Mouse (Mus musculus): ENCODE results near the gene Zfp975.
"Not testable (repeated sequence)": the region's sequence is repeated elsewhere in the genome, so short reads cannot be mapped to it uniquely, and the experiment has no call there.

Gene Zfp975

DNA sequence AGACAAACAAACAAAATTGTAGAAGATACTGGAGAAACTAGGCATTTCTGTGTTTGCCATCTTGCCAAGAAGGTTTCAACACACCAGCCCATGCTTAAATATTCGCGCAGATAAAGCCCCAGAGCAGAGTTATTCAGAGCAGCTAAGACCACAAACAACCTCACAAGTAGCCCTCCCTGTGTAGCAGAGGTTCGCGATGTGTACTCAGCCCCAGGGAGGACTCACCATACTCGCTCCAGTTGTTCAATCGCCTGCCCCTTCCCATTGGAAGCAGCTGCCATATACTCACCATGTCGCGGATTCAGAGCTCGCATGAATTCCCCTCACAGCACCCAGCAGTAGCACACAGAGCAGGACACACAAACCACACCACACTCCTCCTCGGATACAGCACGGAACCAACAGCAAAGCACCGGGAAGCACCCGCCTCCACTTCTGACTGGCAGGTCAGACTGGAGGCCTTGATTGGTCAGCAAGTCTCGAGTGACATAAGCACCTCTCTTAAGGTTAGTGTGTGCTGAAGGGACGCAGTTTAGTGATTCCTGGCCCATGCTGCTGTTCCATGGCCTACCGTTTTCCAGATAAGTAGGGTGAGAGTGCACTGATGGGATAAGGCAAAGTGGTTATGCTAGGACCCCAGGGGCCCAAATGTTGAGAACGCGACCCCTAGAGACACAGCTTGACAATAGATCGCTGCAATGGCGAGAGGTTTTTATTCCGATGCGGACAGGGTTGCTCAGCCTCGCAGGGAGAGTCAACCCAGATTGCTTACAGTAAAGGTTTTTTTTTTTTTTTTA, at the start of gene Zfp975:
Gene Zfp975, minus strand, starts transcription at position 381 of the 797 bp plus-strand sequence.
- DNase-seq (ENCODE audit: low read depth, low spot score) = peak; percentile 72

DNA sequence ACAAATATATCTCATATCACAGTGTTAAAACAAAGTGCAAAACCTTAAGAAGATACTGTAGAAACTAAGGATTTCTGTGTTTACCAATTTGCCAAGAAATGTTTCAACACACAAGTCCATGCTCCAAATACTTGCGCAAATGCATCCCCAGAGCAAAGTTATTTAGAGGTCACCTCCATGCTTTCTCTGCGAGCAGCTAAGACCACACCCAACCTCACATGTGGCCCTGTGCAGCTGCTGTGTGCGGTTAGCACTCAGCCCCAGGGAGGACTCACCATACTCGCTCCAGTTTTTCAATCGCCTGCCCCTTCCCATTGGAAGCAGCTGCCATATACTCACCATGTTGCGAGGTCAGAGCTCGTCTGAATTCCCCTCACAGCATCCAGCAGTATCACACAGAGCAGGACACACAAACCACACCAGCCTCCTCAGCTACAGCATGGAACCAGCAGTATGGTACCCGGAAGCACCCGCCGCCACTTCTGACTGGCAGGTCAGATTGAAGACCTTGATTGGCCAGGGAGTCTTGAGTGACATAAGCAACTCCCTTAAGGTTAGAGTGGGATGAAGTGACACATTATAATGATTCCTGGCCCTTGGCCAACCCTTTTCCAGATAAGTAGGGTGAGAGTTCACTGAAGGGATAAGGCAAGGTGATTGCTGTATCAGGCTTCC, 46.1 kb upstream of the Zfp975 start:
- no peak for DNase-seq (ENCODE audit: low read depth, low spot score)

DNA sequence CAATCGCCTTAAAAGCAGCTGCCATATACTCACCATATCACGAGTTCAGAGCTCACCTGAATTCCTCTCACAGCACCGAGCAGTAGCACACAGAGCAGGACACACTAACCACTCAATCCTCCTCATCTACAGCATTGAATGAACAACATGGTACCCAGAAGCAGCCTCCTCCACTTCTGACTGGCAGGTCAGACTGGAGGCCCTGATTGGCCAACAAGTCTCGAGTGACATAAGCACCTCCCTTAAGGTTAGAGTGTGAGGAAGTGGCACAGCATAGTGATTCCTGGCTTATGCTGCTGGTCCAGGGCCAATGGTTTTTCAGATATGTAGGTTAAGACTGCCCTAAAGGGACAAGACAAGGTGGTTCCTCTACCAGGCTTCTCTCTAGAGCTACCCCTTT, 34.4 kb upstream of the Zfp975 start, which contains the start of gene Gm17067:
Gene Gm17067, minus strand, starts transcription at position 101 of the 400 bp plus-strand sequence.
- DNase-seq (ENCODE audit: low read depth, low spot score) = not testable (repeated sequence)

DNA sequence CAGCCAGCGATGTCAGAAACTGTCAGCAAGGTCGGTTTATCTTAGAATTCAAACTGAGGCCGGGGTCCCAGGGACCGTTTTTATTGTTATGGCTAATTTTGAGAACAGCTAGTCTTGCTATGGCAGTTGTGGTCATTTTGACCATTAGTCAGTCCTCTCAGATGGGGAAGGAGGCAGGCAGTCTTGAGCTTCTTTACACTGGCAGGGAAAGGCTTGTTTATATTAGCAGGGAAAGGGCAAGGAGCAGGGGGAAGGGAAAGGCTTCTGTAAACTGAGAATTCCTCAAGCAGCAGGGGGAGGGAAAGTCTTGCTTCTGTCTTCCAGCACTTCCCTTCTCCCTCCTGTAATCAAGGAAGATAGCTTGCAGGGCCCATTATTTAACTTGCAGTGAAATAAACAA, 709 bp upstream of the Zfp975 start:
- DNase-seq (ENCODE audit: low read depth, low spot score) = not testable (repeated sequence)

DNA sequence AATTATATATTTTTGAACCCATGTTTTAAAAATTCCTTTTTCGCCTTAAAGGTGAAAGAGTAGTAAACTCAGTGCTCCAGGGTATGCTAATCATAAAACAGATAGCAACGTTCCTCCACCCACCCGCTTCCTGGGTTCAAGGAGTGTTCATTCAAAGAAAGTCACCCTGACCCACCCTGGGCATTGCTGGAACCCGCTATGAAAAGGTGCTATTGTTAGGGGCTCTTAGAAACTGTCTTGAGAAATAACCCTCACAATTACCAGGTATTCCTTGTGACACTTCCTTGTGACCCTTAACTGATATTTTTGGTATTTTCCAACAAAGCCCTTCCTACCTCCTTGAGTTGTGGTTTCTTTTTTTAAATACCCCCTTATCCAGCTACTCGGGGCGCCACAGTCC, 12.5 kb downstream of the Zfp975 start:
- DNase-seq (ENCODE audit: low read depth, low spot score) = not testable (repeated sequence)

DNA sequence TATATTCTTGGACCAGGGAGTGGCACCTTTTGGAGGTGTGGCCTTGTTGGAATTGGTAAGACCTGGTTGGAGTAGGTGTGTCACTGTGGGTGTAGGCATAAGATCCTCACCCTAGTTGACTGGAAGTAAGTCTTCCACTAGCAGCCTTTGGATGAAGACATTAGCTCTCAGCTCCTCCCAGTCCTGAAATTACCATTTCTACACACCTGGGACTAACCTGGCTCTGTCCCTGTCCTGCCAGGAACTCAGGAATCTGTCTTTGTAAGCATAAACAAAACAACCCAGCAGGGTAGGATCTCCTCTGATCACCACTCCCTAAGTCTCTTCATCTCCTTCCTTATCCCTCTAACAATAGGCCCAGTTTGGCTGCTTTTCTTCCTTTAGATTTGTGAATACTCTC, 12.9 kb downstream of the Zfp975 start:
- not testable (repeated sequence) for DNase-seq (ENCODE audit: low read depth, low spot score)

DNA sequence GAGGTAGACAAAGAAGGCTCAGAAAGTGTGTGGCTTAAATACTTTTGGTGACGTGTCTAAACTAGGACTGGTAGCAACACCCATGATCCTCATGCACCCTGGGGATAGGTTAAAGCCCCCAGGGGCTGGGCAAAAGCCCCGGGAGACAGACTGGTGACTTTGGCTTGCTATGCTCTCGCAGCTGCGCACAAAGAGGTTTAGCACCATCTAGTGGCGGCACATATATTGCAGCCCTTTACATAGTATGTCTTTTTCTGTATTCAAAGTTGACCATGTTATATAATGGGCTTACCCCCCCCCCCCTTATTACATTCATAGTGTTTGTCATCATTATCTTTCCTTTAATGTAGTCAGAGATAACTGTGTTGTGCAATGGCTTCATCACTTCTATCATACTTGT, 32.4 kb downstream of the Zfp975 start:
- not testable (repeated sequence) for DNase-seq (ENCODE audit: low read depth, low spot score)

DNA sequence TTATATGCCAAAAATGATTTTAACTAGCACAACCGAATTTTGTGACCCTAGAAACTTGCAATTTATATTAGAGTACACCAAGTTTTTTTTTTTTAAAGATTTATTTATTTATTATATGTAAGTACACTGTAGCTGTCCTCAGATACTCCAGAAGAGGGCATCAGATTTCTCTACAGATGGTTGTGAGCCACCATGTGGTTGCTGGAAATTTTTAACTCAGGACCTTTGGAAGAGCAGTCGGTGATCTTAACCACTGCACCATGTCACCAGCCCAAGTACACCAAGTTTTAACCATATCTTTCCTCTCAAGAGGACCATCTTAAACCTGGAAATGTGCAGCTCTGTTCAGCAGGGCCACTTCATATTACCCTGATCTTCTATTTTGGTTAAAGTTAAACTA, 37.3 kb downstream of the Zfp975 start:
- DNase-seq (ENCODE audit: low read depth, low spot score) = not testable (repeated sequence)

DNA sequence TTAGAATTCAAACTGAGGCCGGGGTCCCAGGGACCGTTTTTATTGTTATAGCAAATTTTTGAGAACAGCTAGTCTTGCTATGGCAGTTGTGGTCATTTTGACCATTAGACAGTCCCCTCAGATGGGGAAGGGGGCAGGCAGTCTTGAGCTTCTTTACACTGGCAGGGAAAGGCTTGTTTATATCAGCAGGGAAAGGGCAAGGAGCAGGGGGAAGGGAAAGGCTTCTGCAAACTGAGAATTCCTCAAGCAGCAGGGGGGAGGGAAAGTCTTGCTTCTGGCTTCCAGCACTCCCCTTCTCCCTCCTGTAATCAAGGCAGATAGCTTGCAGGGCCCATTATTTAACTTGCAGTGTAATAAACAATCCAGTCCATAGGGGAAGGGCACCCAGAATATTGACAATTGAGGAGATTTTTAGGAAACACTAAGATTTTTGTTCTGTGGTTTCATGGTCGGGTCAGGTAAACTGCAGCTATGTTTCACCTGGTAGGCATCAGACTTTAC, 49.4 kb downstream of the Zfp975 start:
- DNase-seq (ENCODE audit: low read depth, low spot score) = not testable (repeated sequence)

DNA sequence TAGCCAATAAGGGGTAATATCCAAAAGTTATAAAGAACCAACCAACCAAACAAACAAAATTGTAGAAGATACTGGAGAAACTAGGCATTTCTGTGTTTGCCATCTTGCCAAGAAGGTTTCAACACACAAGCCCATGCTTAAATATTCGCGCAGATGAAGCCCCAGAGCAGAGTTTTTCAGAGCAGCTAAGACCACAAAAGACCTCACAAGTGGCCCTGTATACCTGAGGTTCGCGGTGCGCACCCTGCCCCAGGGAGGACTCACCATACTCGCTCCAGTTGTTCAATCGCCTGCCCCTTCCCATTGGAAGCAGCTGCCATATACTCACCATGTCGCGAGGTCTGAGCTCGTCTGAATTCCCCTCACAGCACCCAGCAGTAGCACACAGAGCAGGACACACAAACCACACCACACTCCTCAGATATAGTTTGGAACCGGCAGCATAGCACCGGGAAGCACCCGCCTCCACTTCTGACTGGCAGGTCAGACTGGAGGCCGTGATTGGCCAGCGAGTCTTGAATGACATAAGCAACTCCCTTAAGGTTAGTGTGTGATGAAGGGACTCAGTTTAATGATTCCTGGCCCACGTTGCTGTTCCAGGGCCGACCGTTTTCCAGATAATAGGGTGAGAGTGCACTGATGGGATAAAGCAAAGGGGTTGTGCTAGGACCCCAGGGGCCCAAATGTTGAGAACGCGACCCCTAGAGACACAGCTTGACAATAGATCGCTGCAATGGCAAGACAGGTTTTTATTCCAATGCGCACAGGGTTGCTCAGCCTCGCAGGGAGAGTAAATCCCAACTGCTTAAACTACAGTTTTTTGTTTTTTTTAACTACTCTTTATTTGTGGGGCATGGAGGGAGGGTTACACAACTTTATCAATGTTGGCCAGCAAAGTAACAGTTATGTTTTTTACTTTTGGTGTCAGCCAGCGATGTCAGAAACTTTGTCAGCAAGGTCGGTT, 50.1 kb downstream of the Zfp975 start, which contains the start of gene Zfp976:
Gene Zfp976, minus strand, starts transcription at position 437 of the 964 bp plus-strand sequence.
- DNase-seq (ENCODE audit: low read depth, low spot score) = peak; percentile 26

DNA sequence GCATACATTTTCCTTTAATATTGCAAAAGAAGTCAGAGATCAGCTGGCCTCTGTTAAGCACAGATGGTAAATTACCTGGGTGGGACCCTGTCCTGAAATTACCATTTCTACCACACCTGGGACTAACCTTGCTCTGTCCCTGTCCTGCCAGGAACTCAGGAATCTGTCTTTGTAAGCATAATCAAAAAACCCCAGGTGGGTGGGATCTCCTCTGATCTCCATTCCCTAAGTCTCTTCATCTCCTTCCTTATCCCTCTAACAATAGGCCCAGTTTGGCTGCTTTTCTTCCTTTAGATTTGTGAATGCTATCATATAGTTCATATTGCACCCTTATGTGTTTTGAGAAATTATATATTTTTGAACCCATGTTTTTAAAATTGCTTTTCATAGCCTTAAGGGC, 61.5 kb downstream of the Zfp975 start:
- DNase-seq (ENCODE audit: low read depth, low spot score) = not testable (repeated sequence)

All from brain, embryonic 18.5 days (tissue).